Mouse (Mus musculus) liver, postnatal 0 days (tissue): ENCODE measurements at regions not wholly inside any gene's neighbourhood (a gene's known extent, or its start where the extent isn't known, plus 50 kb on each side); places are given as distances from the start of the nearest gene placed in this dataset.

Experiments used
- ATAC-seq: fragments of 200-750 bp; cut with Nextera tagmentation; 2 replicates; pipeline ENCODE4 v1.8.0; 2017; ENCODE audit warnings: mild to moderate bottlenecking, moderate library complexity
- DNase-seq: peaks from one replicate; pipeline ENCODE4 v3.0.0-alpha.2; 2016
- H3K27ac ChIP-seq: fragments of 300-500 bp; sonication (generic); 2 replicates; pipeline ENCODE4 v1.5.1; 2014; ENCODE audit warnings: antibody characterized with exemption, moderate library complexity, mild to moderate bottlenecking, low read depth
- H3K27me3 ChIP-seq: fragments of 300-500 bp; sonication (generic); 2 replicates; pipeline ENCODE4 v1.6.1; 2014; ENCODE audit warnings: low read length, control low read depth, mixed read lengths; ENCODE audit not compliant: insufficient read depth
- H3K36me3 ChIP-seq: fragments of 300-500 bp; sonication (generic); replicated peaks from 2 replicates; pipeline ENCODE4 v1.6.1; 2014; ENCODE audit warnings: mild to moderate bottlenecking, control low read depth, low read length, moderate library complexity, mixed read lengths; ENCODE audit not compliant: insufficient read depth
- H3K4me1 ChIP-seq: fragments of 300-500 bp; sonication (generic); 2 replicates; pipeline ENCODE4 v1.6.1; 2014; ENCODE audit warnings: antibody characterized with exemption, mild to moderate bottlenecking, control low read depth; ENCODE audit not compliant: insufficient read depth
- H3K4me2 ChIP-seq: fragments of 300-500 bp; sonication (generic); 2 replicates; pipeline ENCODE4 v1.6.1; 2014; ENCODE audit warnings: low read depth, mild to moderate bottlenecking, low read length, moderate library complexity, mixed read lengths
- H3K4me3 ChIP-seq: fragments of 300-500 bp; sonication (generic); 2 replicates; pipeline ENCODE4 v1.5.1; 2014; ENCODE audit warnings: low read depth, low read length
- H3K9ac ChIP-seq: fragments of 300-500 bp; sonication (generic); replicated peaks from 2 replicates; pipeline ENCODE4 v1.6.1; 2014; ENCODE audit warnings: mild to moderate bottlenecking, moderate library complexity
- H3K9me3 ChIP-seq: fragments of 300-500 bp; sonication (generic); 2 replicates; pipeline ENCODE4 v1.6.1; 2016; ENCODE audit warnings: mild to moderate bottlenecking, control low read depth, low read length, mixed read lengths
- CTCF ChIP-seq: sonication (generic); IDR thresholded peaks from 2 replicates; pipeline ENCODE4 v1.5.1; 2016; ENCODE audit warnings: antibody characterized with exemption, low read depth
- EP300 ChIP-seq: IDR thresholded peaks from 2 replicates; pipeline ENCODE4 v1.6.1; 2016; ENCODE audit warnings: antibody characterized with exemption, low read depth, mild to moderate bottlenecking
- WGBS: fragments of 180-500 bp; shearing (Covaris S2); extraction: QIAGEN DNeasy Blood & Tissue Kit; methylation state at CpG from one replicate; pipeline ENCODE4 v1.1.7; 2014; ENCODE audit not compliant: insufficient replicate concordance; 5-methylcytosine and 5-hydroxymethylcytosine counted together

DNA sequence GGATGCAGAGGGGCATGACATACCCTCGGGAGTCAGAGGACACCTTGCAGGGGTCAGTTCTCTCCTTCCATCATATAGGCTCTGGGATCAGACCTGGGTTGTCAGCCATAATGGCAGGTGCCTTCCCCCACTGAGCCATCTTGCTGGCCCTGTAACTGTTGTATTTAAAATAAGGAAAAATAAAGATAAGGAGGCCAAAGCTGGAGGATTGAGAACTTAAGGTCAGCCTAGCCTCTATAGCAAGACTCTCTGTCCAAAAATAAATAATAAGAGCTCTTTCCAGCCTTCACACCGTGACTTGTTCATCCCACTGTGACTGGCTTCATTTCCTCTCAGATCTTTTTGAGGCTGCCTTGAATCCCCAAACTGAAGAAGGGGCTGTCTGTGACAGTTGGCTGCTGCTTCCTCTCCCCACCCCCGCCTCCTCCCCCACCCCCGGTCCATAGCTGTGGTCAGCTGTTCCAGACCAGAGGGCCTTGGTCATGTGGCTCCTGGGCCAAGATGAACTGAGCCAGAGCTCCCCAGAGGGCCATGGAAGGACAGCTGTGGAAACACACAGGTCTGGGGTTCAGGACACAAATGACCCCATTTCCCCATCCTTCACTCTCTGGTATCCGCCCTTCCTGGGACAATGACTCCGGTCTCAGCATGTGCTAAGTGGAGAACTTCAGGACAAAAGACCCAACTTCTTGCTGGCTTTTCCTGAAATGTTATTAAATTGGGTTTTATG lies 81.6 kb upstream of the Errfi1 start:
- no peaks in the 10 kb centered on the region for H3K36me3 ChIP-seq
- no peak overlapping the region for H3K27ac ChIP-seq
- TF ChIP-seq CTCF, result no peak
- no peak for TF ChIP-seq EP300
- H3K27me3 ChIP-seq, result no peaks in the 10 kb centered on the region
- 60% methylated on average over 6 of the region's 6 CpGs for WGBS
- no peaks in the 10 kb centered on the region for H3K4me1 ChIP-seq
- no peak for ATAC-seq
- peaks cover 6% of the 10 kb centered on the region for H3K9me3 ChIP-seq
- H3K4me2 ChIP-seq, result no peak overlapping the region
- no peak overlapping the region for H3K9ac ChIP-seq
- H3K4me3 ChIP-seq, result no peak overlapping the region
- no peak for DNase-seq

DNA sequence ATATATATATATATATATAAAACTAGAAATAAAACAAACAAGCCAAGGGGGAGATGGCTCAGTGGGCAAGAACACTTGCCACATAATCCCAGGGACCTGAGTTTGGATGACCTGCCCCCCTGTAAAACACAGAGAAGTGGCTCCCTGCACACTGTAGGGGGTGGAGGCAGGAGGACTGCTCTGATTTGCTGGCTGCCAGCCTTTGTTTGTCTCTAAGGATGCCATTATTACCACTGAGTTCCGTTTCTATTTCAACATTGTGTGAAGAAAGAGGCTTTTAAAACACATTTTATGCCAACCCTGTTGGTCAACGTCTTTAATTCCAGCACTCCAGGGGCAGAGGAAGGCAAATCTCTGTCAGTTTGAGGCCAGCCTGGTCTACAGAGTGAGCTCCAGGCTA lies 82.2 kb upstream of the Errfi1 start:
- Histone ChIP-seq H3K36me3 (no peaks in the 10 kb centered on the region), H3K27me3 (no peaks in the 10 kb centered on the region), H3K4me1 (no peaks in the 10 kb centered on the region), H3K4me3 (no peak overlapping the region), H3K4me2 (no peak overlapping the region), H3K27ac (no peak overlapping the region), H3K9ac (no peak overlapping the region), H3K9me3 (peaks cover 6% of the 10 kb centered on the region)
- TF ChIP-seq CTCF, result no peak
- no peak for TF ChIP-seq EP300
- 48% methylated on average over 2 of the region's 2 CpGs for WGBS
- DNase-seq (no peak), ATAC-seq (no peak)

DNA sequence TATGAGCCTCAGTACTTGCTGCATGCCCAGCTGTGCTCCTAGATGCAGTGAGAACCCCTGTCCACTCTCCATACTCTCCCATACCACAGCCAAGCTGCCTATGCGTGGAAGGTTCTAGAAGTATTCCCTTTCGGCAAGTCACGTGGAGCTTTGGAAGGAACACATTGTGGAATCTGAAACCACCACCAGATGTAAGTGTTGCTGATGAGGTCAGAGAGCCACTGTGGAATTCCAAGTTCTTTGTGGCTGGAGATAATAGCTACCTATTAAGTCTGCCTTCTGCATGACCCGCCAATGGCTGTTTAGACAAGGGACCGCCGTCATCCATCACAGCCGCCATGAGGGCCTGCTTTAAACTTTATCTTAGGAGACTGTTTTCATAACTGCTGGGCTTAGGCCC lies 84.7 kb upstream of the Errfi1 start:
- DNase-seq, result no peak

DNA sequence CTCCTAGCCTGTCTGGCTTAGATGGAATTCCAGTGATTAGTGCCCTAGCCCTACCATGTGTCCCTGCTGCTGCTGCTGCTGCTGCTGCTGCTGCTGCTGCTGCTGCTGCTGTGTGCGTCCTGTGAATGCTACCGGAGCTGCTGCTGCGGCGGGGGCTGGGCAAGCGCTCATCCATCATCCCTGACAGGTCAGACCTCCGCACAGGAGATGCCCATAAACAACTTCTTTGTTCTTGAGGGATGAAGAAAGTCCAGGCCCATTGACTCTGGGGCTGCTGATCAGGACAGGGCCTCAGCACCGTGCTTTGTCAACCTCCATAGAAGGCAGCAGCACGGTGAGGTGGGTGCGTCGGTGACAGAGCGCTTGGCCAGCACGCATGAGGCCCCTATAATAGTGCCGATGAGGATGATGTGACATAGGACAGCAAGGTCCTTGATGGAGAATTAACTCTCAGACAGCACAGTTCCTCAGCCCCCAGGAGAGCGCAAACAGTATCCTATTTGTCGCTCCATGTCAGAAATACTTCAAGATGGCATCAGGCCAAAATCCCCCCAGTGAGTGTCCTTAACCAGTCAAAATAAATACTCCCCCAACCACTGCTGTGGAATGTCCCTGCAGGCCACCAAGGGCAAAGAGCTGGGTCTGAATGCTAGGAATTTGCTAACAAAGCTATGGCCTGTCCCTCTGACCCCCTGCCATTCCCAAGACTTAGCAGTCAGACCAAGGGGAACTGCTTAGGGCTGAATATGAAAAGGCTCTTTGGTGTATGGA lies 95.1 kb upstream of the Errfi1 start:
- Histone ChIP-seq H3K27me3 (no peaks in the 10 kb centered on the region), H3K4me3 (no peak overlapping the region), H3K9me3 (no peaks in the 10 kb centered on the region), H3K9ac (no peak overlapping the region), H3K4me2 (no peak overlapping the region), H3K4me1 (no peaks in the 10 kb centered on the region), H3K36me3 (no peaks in the 10 kb centered on the region), H3K27ac (peak overlapping the region; percentile 29; the same call in 1 of the 2 replicates)
- 34% methylated on average over 15 of the region's 15 CpGs for WGBS
- no peak for DNase-seq
- no peak for ATAC-seq
- no peak for TF ChIP-seq EP300
- no peak for TF ChIP-seq CTCF

More for the DNA sequence above, 84.7 kb upstream of the Errfi1 start:
- no peak overlapping the region for H3K4me2 ChIP-seq
- H3K27ac ChIP-seq, result no peak overlapping the region
- TF ChIP-seq EP300 (no peak), CTCF (no peak)
- WGBS, result 69% methylated on average over 7 of the region's 7 CpGs
- H3K4me3 ChIP-seq, result no peak overlapping the region
- peaks cover 3% of the 10 kb centered on the region; the same call in 1 of the 2 replicates for H3K9me3 ChIP-seq
- no peak for ATAC-seq
- no peaks in the 10 kb centered on the region for H3K36me3 ChIP-seq
- H3K4me1 ChIP-seq, result no peaks in the 10 kb centered on the region
- no peak overlapping the region for H3K9ac ChIP-seq
- no peaks in the 10 kb centered on the region for H3K27me3 ChIP-seq

DNA sequence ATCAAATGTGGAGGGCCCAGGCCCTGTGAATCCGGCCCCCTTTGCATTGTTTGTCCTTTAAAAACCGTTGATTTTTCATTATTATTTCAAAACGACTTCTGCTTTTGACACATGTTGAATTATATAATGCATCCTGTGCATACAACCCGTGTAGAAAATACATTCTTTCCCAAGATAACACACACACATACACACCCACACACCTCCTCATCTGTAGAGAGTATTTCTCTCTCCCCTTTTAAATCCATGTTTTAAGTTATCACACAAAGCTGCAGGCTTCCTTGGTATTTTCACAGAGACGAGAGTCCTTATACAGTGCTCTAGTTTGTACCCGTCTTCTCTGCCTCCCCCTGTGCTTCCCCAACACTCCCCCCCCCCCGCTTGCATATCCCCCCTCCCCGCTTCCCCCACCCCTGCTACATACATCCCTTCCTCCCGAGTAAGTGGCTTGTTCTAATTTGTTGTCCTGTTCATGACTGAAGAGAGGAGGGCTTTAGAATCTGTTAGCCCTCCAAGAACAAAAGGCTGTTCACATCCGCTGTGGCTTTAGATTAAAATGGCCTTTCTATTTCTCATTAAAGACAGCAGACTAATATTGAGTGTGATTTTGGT lies 95.8 kb upstream of the Errfi1 start:
- Histone ChIP-seq H3K4me3 (no peak overlapping the region), H3K27ac (no peak overlapping the region), H3K36me3 (no peaks in the 10 kb centered on the region), H3K27me3 (no peaks in the 10 kb centered on the region), H3K4me1 (no peaks in the 10 kb centered on the region), H3K4me2 (no peak overlapping the region), H3K9me3 (no peaks in the 10 kb centered on the region), H3K9ac (no peak overlapping the region)
- 39% methylated on average over 10 of the region's 10 CpGs for WGBS
- DNase-seq, result no peak
- TF ChIP-seq CTCF, result no peak
- TF ChIP-seq EP300, result no peak
- ATAC-seq, result no peak

- Histone ChIP-seq H3K36me3 (no peaks in the 10 kb centered on the region), H3K27ac (no peak overlapping the region), H3K4me3 (no peak overlapping the region), H3K27me3 (no peaks in the 10 kb centered on the region), H3K4me2 (no peak overlapping the region), H3K9me3 (no peaks in the 10 kb centered on the region), H3K9ac (no peak overlapping the region), H3K4me1 (no peaks in the 10 kb centered on the region)
- DNase-seq, result no peak
- no peak for ATAC-seq
- TF ChIP-seq EP300 (no peak), CTCF (peak; percentile 32)
- 69% methylated on average over 10 of the region's 10 CpGs for WGBS
These were observed 96.4 kb upstream of the Errfi1 start for GRCm38 (mm10) chr4:150757291-150757741.
